Mouse (Mus musculus) E14TG2a.4 (cell line): ENCODE measurements at regions not wholly inside any gene's neighbourhood (a gene's known extent, or its start where the extent isn't known, plus 50 kb on each side); places are given as distances from the start of the nearest gene placed in this dataset.

Experiments
- CTCF ChIP-seq: conservative IDR thresholded peaks from 2 replicates; pipeline ENCODE4 v1.5.1; 2014; ENCODE audit warnings: low read length
- POU5F1 ChIP-seq: IDR thresholded peaks from 2 replicates; pipeline ENCODE4 v1.6.1; 2014; ENCODE audit warnings: low read length, borderline replicate concordance

DNA sequence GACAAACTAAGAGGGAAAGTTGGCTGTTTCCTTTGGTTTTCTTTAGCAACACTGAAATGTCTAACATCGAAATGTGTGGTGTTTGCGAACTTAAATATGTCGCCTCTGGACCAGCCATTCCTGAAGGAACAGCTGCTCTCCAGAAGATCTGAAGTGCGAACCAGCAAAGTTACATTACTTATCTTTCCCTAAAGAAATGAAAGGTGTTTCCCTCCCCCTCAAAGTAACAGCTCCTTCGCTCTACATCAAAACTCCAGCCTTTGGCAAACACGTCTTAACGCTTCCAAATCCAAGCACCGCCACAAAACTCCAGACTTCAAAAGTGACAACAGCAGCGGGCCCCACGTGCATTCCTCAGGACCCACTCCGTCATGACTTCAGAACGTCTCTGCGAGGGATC, 50.9 kb upstream of the Plxna4 start:
- TF ChIP-seq POU5F1 (no peak), CTCF (no peak)
